Mouse (Mus musculus): ENCODE measurements around the gene Taf6l. TPM values are rescaled to one million over a fixed set of nuclear protein-coding genes. Genes with fewer than 3 reads are reported as not detected.

The Taf6l gene
- total and polyA plus RNA-seq, 3 experiments: 20.4 to 25.7 (median 25.5) TPM

DNA sequence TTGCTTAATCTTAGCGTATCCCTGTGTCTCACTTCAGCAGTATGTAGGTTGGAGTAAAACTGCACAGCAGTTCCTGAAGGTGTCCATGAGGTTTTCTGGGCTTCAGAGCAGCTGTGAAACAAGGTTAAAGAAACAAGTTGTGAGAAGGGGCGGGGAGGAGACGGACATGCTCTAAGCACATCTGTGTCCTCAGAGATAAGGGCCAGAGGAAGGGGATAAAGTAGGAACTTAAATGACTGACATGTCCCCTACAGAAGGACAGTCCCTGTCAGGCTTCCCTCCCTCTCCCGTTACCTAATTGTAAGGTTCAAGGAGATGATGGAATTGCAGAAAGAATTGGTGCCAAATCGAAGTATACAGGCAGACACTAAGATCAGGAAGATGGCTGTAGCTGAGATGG lies 13.2 kb downstream of the Taf6l start:
- H3K4me1 ChIP-seq (ENCODE audit: control insufficient read depth in 1 of 2, insufficient read depth in 2 of 2): peaks cover 11 to 44% of the 10 kb centered on the region in 2 experiments
- H3K4me2 ChIP-seq (ENCODE audit: insufficient read depth, low read depth, poor library complexity, severe bottlenecking): peak overlapping the region; percentile 95; the same call in 1 of the 2 replicates
- no peaks in the 10 kb centered on the region for H3K9me3 ChIP-seq (replicated peaks; ENCODE audit: low read length)
- H3K36me3 ChIP-seq (replicated peaks in 1 of 2; ENCODE audit: control insufficient read depth in 1 of 2, insufficient read depth in 1 of 2, low read length in 1 of 2): peaks cover 24 to 54% of the 10 kb centered on the region in 2 experiments
- H3K4me3 ChIP-seq (replicated peaks in 1 of 3; ENCODE audit: low read depth in 2 of 3, low read length in 2 of 3, poor library complexity in 1 of 3): peak overlapping the region in 2 of 3 experiments; percentile 88 to 93
- H3K27ac ChIP-seq (ENCODE audit: insufficient read depth, low read depth): no peak overlapping the region
- dilution Hi-C loops (cut with MboI; ENCODE audit: extremely low pct_ligation_motif_present, extremely low pct_unique_long_range_greater_than_20kb, low sequenced_read_pairs) (no loop called here), in situ Hi-C loops (cut with MboI; ENCODE audit: low pct_ligation_motif_present, low pct_unique_long_range_greater_than_20kb, low sequenced_read_pairs) (no loop called here)
- no peaks in the 10 kb centered on the region for H3K27me3 ChIP-seq (replicated peaks)
- TF ChIP-seq ZMIZ1 (IDR thresholded peaks at IDR 0.05; ENCODE audit: low read depth, low read length): peak; percentile 35; the same call in 1 of the 2 replicates
- TF ChIP-seq E2F4 (IDR thresholded peaks at IDR 0.05; ENCODE audit: insufficient replicate concordance, low read depth, low read length): no peak
- TF ChIP-seq CTCF (conservative IDR thresholded peaks at IDR 0.05 in 1 of 2, IDR thresholded peaks at IDR 0.05 in 1 of 2; ENCODE audit: low read depth in 2 of 2, low read length in 2 of 2): no peak
- no peak for TF ChIP-seq RAD21 (IDR thresholded peaks at IDR 0.05; ENCODE audit: low read depth, low read length)
- no peak for TF ChIP-seq PAX5 (IDR thresholded peaks at IDR 0.05; ENCODE audit: low read length)
- TF ChIP-seq MAFK (IDR thresholded peaks at IDR 0.05; ENCODE audit: insufficient replicate concordance, low read length): no peak
- no peak for TF ChIP-seq GABPA (IDR thresholded peaks at IDR 0.05; ENCODE audit: insufficient replicate concordance, low read depth, low read length)
- H3K79me2 ChIP-seq (replicated peaks; ENCODE audit: control insufficient read depth, extremely low read depth, insufficient read depth, poor library complexity, severe bottlenecking): peaks cover 35% of the 10 kb centered on the region
- peak overlapping the region; percentile 95; the same call in 1 of the 2 replicates for H3K9ac ChIP-seq (ENCODE audit: insufficient read depth, low read depth)
- DNase-seq (ENCODE audit: extremely low read depth): no peak

DNA sequence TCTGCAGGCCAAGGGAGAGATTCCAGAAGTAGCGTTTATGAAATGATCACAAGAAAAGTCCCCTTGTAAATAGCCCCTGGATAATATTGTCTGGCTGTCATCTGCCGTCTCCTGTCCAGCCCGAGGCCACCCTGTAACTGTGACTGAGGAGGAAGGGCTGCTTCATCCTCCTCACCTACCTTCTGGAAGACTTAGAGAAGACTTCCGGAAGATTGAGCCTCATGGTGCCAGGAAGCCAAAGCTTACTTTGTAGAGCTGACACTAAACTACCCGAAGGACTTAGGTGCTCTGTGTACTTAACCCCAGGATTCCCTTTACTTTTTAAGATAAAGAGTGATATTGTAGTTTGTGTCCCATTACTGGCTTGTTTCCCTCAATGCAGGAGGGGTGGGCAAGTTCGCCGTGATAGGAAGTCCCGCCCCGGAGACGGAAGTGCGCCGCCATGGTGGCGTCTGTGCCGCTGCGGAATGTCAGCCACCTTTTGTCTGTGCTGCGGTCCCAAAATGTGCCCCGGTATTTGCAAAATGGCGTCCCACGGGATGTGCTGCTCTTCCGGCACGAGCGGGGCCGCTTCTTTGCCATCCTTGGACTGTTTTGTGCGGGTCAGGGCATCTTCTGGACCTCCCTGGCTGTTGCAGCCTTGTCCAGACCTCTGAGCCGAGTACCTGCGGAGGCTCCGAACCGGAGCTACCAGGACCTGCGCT lies 15.5 kb downstream of the Taf6l start, which contains the start of gene Tmem223:
Tmem223 (plus strand) TSS at position 430 of the 704 bp plus-strand sequence.
- Histone ChIP-seq H3K4me3 (replicated peaks in 1 of 3; ENCODE audit: low read depth in 2 of 3, low read length in 2 of 3, poor library complexity in 1 of 3) (peak within 1 kb of the TSS; percentile 71 to 93 (median 81)), H3K36me3 (replicated peaks in 1 of 2; ENCODE audit: control insufficient read depth in 1 of 2, insufficient read depth in 1 of 2, low read length in 1 of 2) (peaks cover 46 to 69% of the 10 kb centered on the region in 2 experiments), H3K4me1 (ENCODE audit: control insufficient read depth in 1 of 2, insufficient read depth in 2 of 2) (peaks cover 8 to 32% of the 10 kb centered on the region in 2 experiments; a peak in 3 of 4 replicates), H3K27ac (ENCODE audit: insufficient read depth, low read depth) (peak within 1 kb of the TSS; percentile 76), H3K9me3 (replicated peaks; ENCODE audit: low read length) (peaks cover 1% of the 10 kb centered on the region), H3K9ac (ENCODE audit: insufficient read depth, low read depth) (peak within 1 kb of the TSS; percentile 91), H3K4me2 (ENCODE audit: insufficient read depth, low read depth, poor library complexity, severe bottlenecking) (peak within 1 kb of the TSS; percentile 83), H3K79me2 (replicated peaks; ENCODE audit: control insufficient read depth, extremely low read depth, insufficient read depth, poor library complexity, severe bottlenecking) (peaks cover 35% of the 10 kb centered on the region), H3K27me3 (replicated peaks) (no peaks in the 10 kb centered on the region)
- DNase-seq (ENCODE audit: extremely low read depth): peak; percentile 81
- dilution Hi-C loops (cut with MboI; ENCODE audit: extremely low pct_ligation_motif_present, extremely low pct_unique_long_range_greater_than_20kb, low sequenced_read_pairs): no loop called here
- in situ Hi-C loops (cut with MboI; ENCODE audit: low pct_ligation_motif_present, low pct_unique_long_range_greater_than_20kb, low sequenced_read_pairs): no loop called here
- TF ChIP-seq CHD2 (IDR thresholded peaks at IDR 0.05; ENCODE audit: low read length) (peak; percentile 50; the same call in 1 of the 2 replicates), USF2 (conservative IDR thresholded peaks at IDR 0.05; ENCODE audit: low read depth, low read length) (no peak), POLR2AphosphoS2 (IDR thresholded peaks at IDR 0.05; ENCODE audit: low read depth, low read length) (peak; percentile 79), BHLHE40 (IDR thresholded peaks at IDR 0.05; ENCODE audit: low read depth, low read length) (peak; percentile 51; the same call in 1 of the 2 replicates), NRF1 (IDR thresholded peaks at IDR 0.05; ENCODE audit: low read depth, low read length) (peak; percentile 62), NELFE (IDR thresholded peaks at IDR 0.05; ENCODE audit: low read depth, low read length) (peak; percentile 40; the same call in 1 of the 2 replicates), TBP (conservative IDR thresholded peaks at IDR 0.05; ENCODE audit: low read depth, low read length) (peak; percentile 76), MYC (IDR thresholded peaks at IDR 0.05; ENCODE audit: low read depth, low read length) (peak; percentile 65; the same call in 1 of the 2 replicates), ELF1 (IDR thresholded peaks at IDR 0.05; ENCODE audit: low read depth, low read length) (peak; percentile 81), MXI1 (IDR thresholded peaks at IDR 0.05; ENCODE audit: low read depth, low read length) (peak; percentile 15; the same call in 1 of the 2 replicates), EP300 (IDR thresholded peaks at IDR 0.05; ENCODE audit: low read length) (no peak), TCF12 (IDR thresholded peaks at IDR 0.05; ENCODE audit: low read depth, low read length) (peak; percentile 18; the same call in 1 of the 2 replicates), MAX (IDR thresholded peaks at IDR 0.05; ENCODE audit: low read length) (no peak), SMC3 (IDR thresholded peaks at IDR 0.05; ENCODE audit: low read depth, low read length) (no peak), POLR2A (IDR thresholded peaks at IDR 0.05; ENCODE audit: low read depth, low read length) (peak; percentile 90), IRF4 (IDR thresholded peaks at IDR 0.05; ENCODE audit: low read depth, low read length) (0 out of 2 replicates have a peak, but pooled peaks have one; percentile 21), HCFC1 (IDR thresholded peaks at IDR 0.05; ENCODE audit: low read depth, low read length) (peak; percentile 81)

Measured in CH12.LX (cell line).